Mouse (Mus musculus) kidney, postnatal 36 days (tissue): ENCODE results near the gene Snrpd2.

Experiments used
- DNase-seq, 2 experiments: peaks; one replicate each; pipeline ENCODE4 v3.0.0; 2021 to 2022; ENCODE audit warnings: mixed read lengths in 2 of 2

Gene Snrpd2

DNA sequence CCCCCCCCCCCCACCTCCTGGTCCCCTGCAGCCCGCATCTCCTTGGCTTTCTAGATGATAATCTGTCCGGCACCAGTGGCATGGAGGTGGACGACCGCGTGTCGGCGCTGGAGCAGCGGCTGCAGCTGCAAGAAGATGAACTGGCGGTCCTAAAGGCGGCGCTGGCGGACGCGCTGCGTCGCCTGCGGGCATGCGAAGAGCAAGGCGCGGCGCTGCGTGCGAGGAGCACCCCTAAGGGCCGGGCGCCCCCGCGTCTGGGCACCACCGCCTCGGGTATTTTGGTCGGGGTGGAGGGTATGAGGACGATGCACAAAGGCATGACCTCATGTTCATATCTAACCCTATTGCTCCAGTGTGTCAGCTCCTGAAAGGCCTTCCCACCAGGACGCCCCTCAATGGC, 29.7 kb downstream of the Snrpd2 start:
- peak; percentile 66 to 86 for DNase-seq

- DNase-seq = no peak
These were observed 30.4 kb downstream of the Snrpd2 start for GRCm38 (mm10) chr7:19179936-19180335.

DNA sequence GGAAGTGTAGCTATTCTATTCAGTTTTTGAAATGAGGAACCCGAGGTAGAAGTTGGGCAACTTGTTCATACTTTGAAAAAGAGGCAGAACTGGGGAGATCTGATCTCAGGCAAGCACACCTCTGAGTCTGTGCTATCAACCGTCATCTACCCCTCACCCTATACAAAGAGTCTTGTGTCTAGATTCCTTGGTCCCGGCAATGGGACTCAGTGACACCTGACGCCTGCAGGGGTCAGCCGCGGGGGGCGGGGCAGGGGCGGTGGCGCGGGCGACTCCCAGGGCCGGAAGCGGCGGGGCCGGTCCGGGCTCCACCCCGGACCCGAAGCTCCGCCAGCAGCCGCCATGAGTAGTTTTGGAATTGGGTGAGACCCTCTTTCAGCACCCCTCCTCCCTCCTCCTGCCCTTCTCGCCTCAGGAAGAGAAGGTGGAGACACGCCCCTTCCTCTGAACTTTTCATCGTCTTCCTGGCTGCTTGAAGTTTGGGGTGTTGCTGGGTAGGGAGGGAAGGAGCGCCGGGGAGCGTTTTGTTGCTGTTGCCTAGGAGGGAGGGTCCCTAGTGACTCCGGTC, 31.4 kb downstream of the Snrpd2 start:
- peak; percentile 46 to 84 for DNase-seq

DNA sequence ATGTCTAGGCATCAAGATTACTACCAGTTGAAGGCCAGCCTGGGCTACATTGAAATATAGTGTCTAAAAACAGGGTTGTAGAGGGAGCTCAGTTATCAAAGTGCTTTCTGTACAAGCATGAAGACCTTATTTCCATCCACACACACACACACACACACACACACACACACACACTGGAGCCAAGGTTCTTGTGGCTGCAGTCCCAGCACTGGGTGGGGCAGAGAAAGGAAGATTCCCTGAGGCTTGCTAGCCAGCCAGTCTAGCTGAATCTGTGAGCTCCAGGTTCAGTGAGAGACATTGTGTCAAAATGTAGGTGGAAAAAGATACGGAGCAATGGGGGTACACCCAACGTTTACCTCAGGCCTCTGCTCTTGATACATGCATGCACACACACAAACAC, 34.7 kb downstream of the Snrpd2 start:
- peak; percentile 17 to 32 for DNase-seq

DNA sequence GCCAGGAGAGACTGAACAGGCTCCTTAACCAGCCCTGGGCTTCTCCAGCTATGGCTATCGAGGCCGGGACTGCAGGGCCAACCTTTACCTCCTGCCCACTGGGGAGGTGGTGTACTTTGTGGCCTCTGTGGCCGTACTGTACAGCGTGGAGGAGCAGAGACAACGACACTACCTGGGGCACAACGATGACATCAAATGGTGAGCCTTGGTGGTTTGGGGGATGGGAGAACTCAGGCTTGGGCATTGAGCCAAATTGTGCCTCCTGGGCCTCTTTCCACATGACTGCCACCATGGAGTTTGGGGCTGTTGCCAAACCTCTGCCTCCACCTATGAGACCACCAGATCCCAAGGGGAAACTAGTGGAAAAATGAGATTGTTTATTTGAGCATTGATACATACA, 35.2 kb downstream of the Snrpd2 start:
- peak; percentile 29 to 52 for DNase-seq

DNA sequence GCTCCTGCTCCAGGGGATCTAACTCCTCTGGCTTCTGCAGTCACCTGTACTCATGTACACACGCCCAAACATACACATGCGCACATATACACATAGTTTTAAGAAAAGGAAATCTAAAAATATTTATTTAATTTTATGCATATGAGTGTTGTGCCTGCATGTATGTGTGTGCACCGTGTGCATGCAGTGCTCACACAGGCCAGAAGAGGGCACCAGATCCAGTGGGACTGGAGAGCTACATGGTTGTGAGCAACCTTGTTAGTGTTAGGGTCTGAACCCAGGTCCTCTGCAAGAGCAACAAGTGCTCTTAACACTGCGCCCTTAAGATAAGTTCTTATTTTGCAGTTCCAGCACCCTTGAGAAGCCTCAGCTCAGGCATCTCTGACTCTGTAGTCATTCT, 45.2 kb downstream of the Snrpd2 start:
- peak in 1 of 2 experiments; percentile 18 for DNase-seq

GRCm38 (mm10) chr7:19196676-19197075, 47.2 kb downstream of the Snrpd2 start:
- DNase-seq = peak; percentile 23 to 71

- DNase-seq = peak in 1 of 2 experiments; percentile 67
These were observed 48.5 kb downstream of the Snrpd2 start for GRCm38 (mm10) chr7:19197985-19198384.

GRCm38 (mm10) chr7:19201660-19202059, 52.1 kb downstream of the Snrpd2 start:
- DNase-seq = no peak

GRCm38 (mm10) chr7:19202065-19202850, 52.7 kb downstream of the Snrpd2 start:
- no peak for DNase-seq
